Mouse (Mus musculus): ENCODE measurements around the gene Nfatc2.

- no peak for TF ChIP-seq CTCF (IDR thresholded peaks at IDR 0.05; ENCODE audit: low read depth, low read length)
- no peak for TF ChIP-seq POLR2A (IDR thresholded peaks at IDR 0.05; ENCODE audit: borderline replicate concordance, low read depth, low read length)
These were observed 27.6 kb downstream of the Nfatc2 start for GRCm38 (mm10) chr2:168573866-168574265.
